Mouse (Mus musculus): ENCODE measurements around the gene Zfp87. TPM values are rescaled to one million over a fixed set of nuclear protein-coding genes. Genes with fewer than 3 reads are reported as not detected.

Zfp87 gene
- 32.4 and 32.8 TPM in 2 replicates for polyA plus RNA-seq (2016; fragmentation: Nextera tagmentation; extraction: Ambion mirVana)

- peak; percentile 99 for ATAC-seq (ENCODE audit: low FRiP score)
- Histone ChIP-seq H3K9me3 (replicated peaks) (no peaks in the 10 kb centered on the region), H3K27me3 (peaks cover 2% of the 10 kb centered on the region; the same call in 1 of the 2 replicates), H3K9ac (peak within 1 kb of the TSS; percentile 69), H3K4me1 (peaks cover 16% of the 10 kb centered on the region), H3K27ac (peak within 1 kb of the TSS; percentile 74), H3K4me3 (peak within 1 kb of the TSS; percentile 64), H3K36me3 (peaks cover 3% of the 10 kb centered on the region; the same call in 1 of the 2 replicates), H3K4me2 (replicated peaks) (peak within 1 kb of the TSS; percentile 63)
- under 1% methylated on average over 27 of the region's 27 CpGs for whole genome bisulfite sequencing
These were observed at the start of gene Zfp87, which contains the start of gene Gm26965 for GRCm38 (mm10) chr13:67525753-67526410. Gene Zfp87, minus strand, starts transcription at chr13:67526177. Gene Gm26965, minus strand, starts transcription at chr13:67526151.

- no peaks in the 10 kb centered on the region for H3K4me1 ChIP-seq
- H3K4me3 ChIP-seq: no peak overlapping the region
- H3K27ac ChIP-seq: no peak overlapping the region
- no peak for ATAC-seq (ENCODE audit: low FRiP score)
- no peaks in the 10 kb centered on the region for H3K9me3 ChIP-seq (replicated peaks)
- no peak overlapping the region for H3K9ac ChIP-seq
- no peaks in the 10 kb centered on the region for H3K36me3 ChIP-seq
- H3K27me3 ChIP-seq: no peaks in the 10 kb centered on the region
- 71% methylated on average over 5 of the region's 5 CpGs for WGBS
- H3K4me2 ChIP-seq (replicated peaks): no peak overlapping the region
These were observed 46.7 kb upstream of the Zfp87 start for GRCm38 (mm10) chr13:67572591-67573189.

- 82% methylated on average over 4 of the region's 4 CpGs for whole genome bisulfite sequencing
- no peak for ATAC-seq (ENCODE audit: low FRiP score)
- Histone ChIP-seq H3K9ac (peak within 1 kb of the TSS; percentile 91), H3K27me3 (no peaks in the 10 kb centered on the region), H3K4me1 (peaks cover 9% of the 10 kb centered on the region), H3K36me3 (no peaks in the 10 kb centered on the region), H3K27ac (peak within 1 kb of the TSS; percentile 86), H3K4me2 (replicated peaks) (peak within 1 kb of the TSS; percentile 75), H3K4me3 (peak within 1 kb of the TSS; percentile 84), H3K9me3 (replicated peaks) (no peaks in the 10 kb centered on the region)
These were observed 27.8 kb upstream of the Zfp87 start, which contains the start of gene Zfp748 for GRCm38 (mm10) chr13:67553730-67554129. Gene Zfp748, minus strand, starts transcription at chr13:67553830.

- WGBS: 1% methylated on average over 44 of the region's 44 CpGs
These were observed 26.7 kb upstream of the Zfp87 start for GRCm38 (mm10) chr13:67552505-67553346.

GRCm38 (mm10) chr13:67545941-67546340 is 20.0 kb upstream of the Zfp87 start:
- WGBS: 83% methylated on average over 1 of the region's 1 CpGs
- Histone ChIP-seq H3K4me2 (replicated peaks) (no peak overlapping the region), H3K27me3 (no peaks in the 10 kb centered on the region), H3K9ac (no peak overlapping the region), H3K4me1 (no peaks in the 10 kb centered on the region), H3K4me3 (no peak overlapping the region), H3K27ac (no peak overlapping the region), H3K9me3 (replicated peaks) (no peaks in the 10 kb centered on the region), H3K36me3 (peaks cover 44% of the 10 kb centered on the region)
- ATAC-seq (ENCODE audit: low FRiP score): no peak

More at GRCm38 (mm10) chr13:67552505-67553346, 26.7 kb upstream of the Zfp87 start:
- peak overlapping the region; percentile 86 for H3K27ac ChIP-seq
- H3K27me3 ChIP-seq: no peaks in the 10 kb centered on the region
- ATAC-seq (ENCODE audit: low FRiP score): peak; percentile 99
- H3K9me3 ChIP-seq (replicated peaks): no peaks in the 10 kb centered on the region
- H3K4me1 ChIP-seq: peaks cover 9% of the 10 kb centered on the region
- peak overlapping the region; percentile 75 for H3K4me2 ChIP-seq (replicated peaks)
- no peaks in the 10 kb centered on the region for H3K36me3 ChIP-seq
- H3K9ac ChIP-seq: peak overlapping the region; percentile 91
- peak overlapping the region; percentile 84 for H3K4me3 ChIP-seq

GRCm38 (mm10) chr13:67527049-67527730 is 1.2 kb upstream of the Zfp87 start:
- H3K4me3 ChIP-seq: no peak overlapping the region
- peaks cover 2% of the 10 kb centered on the region; the same call in 1 of the 2 replicates for H3K27me3 ChIP-seq
- H3K9ac ChIP-seq: no peak overlapping the region
- H3K4me2 ChIP-seq (replicated peaks): no peak overlapping the region
- 78% methylated on average over 3 of the region's 3 CpGs for WGBS
- H3K9me3 ChIP-seq (replicated peaks): no peaks in the 10 kb centered on the region
- no peak overlapping the region for H3K27ac ChIP-seq
- no peaks in the 10 kb centered on the region for H3K36me3 ChIP-seq
- no peak for ATAC-seq (ENCODE audit: low FRiP score)
- H3K4me1 ChIP-seq: peaks cover 16% of the 10 kb centered on the region

- Histone ChIP-seq H3K4me1 (peaks cover 7% of the 10 kb centered on the region), H3K27ac (no peak overlapping the region), H3K9ac (no peak overlapping the region), H3K36me3 (0 out of 2 replicates have a peak, but pooled peaks cover 2% of the 10 kb centered on the region), H3K9me3 (replicated peaks) (no peaks in the 10 kb centered on the region), H3K4me3 (no peak overlapping the region), H3K4me2 (replicated peaks) (no peak overlapping the region), H3K27me3 (no peaks in the 10 kb centered on the region)
- 83% methylated on average over 1 of the region's 1 CpGs for WGBS
- ATAC-seq (ENCODE audit: low FRiP score): peak; percentile 54; the same call in 1 of the 2 replicates
These were observed 25.1 kb downstream of the Zfp87 start for GRCm38 (mm10) chr13:67500908-67501307.

- peak within 1 kb of the TSS; percentile 71 for H3K9ac ChIP-seq
- peak; percentile 96 for ATAC-seq (ENCODE audit: low FRiP score)
- H3K9me3 ChIP-seq (replicated peaks): no peaks in the 10 kb centered on the region
- peak within 1 kb of the TSS; percentile 70 for H3K4me2 ChIP-seq (replicated peaks)
- H3K27ac ChIP-seq: 0 out of 2 replicates have a peak within 1 kb of the TSS, but pooled peaks have one; percentile 5
- WGBS: under 1% methylated on average over 22 of the region's 22 CpGs
- no peaks in the 10 kb centered on the region for H3K27me3 ChIP-seq
- peak within 1 kb of the TSS; percentile 69 for H3K4me3 ChIP-seq
- peaks cover 7% of the 10 kb centered on the region; the same call in 1 of the 2 replicates for H3K36me3 ChIP-seq
- peaks cover 7% of the 10 kb centered on the region for H3K4me1 ChIP-seq
These were observed 25.8 kb downstream of the Zfp87 start, which contains the start of gene Zfp58 for GRCm38 (mm10) chr13:67500084-67500719. Gene Zfp58, minus strand, starts transcription at chr13:67500555.

- Histone ChIP-seq H3K4me1 (peaks cover 7% of the 10 kb centered on the region), H3K27ac (no peak overlapping the region), H3K9ac (no peak overlapping the region), H3K9me3 (replicated peaks) (peaks cover 16% of the 10 kb centered on the region), H3K4me2 (replicated peaks) (no peak overlapping the region), H3K36me3 (peaks cover 49% of the 10 kb centered on the region), H3K4me3 (no peak overlapping the region), H3K27me3 (no peaks in the 10 kb centered on the region)
- ATAC-seq (ENCODE audit: low FRiP score): no peak
- 91% methylated on average over 1 of the region's 1 CpGs for WGBS
These were observed 30.3 kb downstream of the Zfp87 start for GRCm38 (mm10) chr13:67495631-67496030.

GRCm38 (mm10) chr13:67484424-67484811 is 41.6 kb downstream of the Zfp87 start:
- Histone ChIP-seq H3K4me2 (replicated peaks) (peak overlapping the region; percentile 61), H3K4me1 (peaks cover 4% of the 10 kb centered on the region; the same call in 1 of the 2 replicates), H3K27me3 (no peaks in the 10 kb centered on the region), H3K4me3 (peak overlapping the region; percentile 54), H3K36me3 (peaks cover 14% of the 10 kb centered on the region; the same call in 1 of the 2 replicates), H3K27ac (no peak overlapping the region), H3K9ac (peak overlapping the region; percentile 53; the same call in 1 of the 2 replicates), H3K9me3 (replicated peaks) (no peaks in the 10 kb centered on the region)
- ATAC-seq (ENCODE audit: low FRiP score): peak; percentile 69
- 47% methylated on average over 8 of the region's 8 CpGs for WGBS
